Mouse (Mus musculus) cerebellum, postnatal 36 days (tissue): ENCODE results near the gene Sptbn1.
A peak's percentile ranks its signal among the peaks of the same experiment; 100 is the strongest.

Experiments
- DNase-seq, 2 experiments: peaks; one replicate each; pipeline ENCODE4 v3.0.0; 2021 to 2022; ENCODE audit warnings: mixed read lengths in 2 of 2

The Sptbn1 gene

DNA sequence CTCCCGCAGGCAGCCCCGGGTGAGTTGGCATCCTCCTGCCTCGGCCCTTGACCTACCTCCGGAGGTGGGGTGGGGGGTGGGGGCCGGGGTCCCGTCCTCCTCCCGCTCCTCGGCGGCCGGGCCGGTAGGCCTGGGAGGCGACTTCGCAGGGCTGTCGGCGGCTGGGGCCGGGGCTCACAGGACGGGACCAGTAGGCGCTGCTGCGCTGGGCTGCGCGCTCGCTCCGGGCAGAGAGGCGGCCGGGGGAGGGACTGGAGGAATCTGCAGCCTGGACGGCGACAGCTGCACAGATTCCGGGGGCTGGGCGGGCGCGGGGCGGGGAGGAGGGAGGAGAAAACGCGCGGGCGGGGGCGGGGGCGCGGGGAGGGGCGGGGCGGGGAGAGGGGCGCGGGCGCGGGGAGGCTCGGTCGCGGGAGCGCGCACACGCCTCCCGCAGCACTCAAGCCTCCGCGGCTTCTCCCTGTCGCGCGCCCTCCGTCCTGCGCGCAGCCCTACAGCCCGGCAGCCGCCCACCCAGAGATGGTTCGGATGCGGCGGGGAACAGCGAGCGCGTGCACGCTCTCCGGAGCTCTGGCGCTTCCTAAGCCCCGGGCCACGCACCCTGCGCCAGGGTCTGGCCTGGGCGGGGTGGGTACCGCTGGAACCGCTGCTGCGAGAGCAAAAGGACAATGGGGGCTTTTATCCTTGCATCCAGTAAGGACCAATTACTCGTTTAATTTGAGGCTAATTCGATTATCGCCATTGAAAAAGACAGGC, at the start of gene Sptbn1:
TSS of gene Sptbn1 (minus strand) at position 284 of the 756 bp plus-strand sequence.
- peak; percentile 71 to 81 for DNase-seq

DNA sequence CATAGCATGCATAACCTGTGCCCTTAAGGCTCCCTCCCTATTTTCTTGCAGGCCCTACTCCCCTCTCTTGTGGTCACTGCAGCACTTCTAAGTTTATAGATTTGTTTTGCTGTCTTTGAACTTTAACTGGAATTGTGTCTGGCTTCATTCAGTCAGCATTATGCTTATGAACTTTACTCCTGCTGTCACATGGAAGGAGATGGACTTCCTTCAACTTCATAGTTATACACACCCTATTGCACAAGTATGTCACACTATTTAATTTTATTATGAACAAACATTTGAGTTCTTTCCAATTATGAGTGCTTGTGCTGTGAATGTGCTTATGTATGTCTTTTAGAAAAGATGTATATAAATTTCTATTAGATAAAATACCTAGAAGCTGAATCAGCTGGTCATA, 26.3 kb upstream of the Sptbn1 start:
- DNase-seq = no peak

DNA sequence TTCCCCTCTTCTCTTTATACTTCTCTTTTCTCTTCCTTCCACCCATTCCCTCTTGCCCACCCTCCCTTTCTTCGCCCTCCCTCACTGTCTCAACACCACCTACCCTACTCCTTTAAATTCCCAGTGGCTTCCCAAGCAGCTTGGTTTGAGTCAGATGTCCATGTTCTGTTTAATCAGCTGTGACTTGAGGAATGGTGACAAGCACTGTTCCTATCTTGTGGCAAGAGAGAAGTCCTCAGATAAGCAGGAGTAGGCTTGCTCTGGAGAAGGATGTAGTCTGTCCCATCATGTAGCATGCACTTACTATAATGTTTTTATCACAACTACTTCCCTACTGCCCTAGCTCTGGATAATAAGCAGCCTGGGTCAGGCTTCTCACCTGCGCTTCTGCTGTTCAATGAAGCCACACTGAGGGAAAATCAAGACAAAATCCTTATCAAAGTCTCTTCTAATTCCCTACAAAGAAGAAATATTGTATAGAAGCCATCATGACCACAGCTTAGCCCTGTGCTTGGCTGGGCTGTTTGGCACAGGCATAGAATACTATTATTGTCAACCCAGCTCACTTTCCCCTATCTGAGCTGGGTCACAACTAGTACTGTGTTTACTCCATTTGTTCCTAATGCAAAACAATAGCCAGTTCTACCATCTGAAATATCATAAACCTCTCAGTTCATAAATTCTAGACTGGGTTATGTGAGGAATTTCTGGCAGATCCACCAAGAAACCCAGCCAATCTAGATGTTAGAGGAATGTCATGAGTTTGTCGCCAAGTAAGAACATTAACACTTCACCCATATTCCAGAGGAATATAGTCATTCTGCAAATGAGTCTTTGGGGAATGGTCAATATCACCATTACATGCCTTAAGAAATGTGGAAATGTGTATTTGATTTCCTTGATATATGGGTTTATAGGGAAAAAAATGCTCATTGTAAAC, 24.5 kb upstream of the Sptbn1 start:
- DNase-seq = no peak

DNA sequence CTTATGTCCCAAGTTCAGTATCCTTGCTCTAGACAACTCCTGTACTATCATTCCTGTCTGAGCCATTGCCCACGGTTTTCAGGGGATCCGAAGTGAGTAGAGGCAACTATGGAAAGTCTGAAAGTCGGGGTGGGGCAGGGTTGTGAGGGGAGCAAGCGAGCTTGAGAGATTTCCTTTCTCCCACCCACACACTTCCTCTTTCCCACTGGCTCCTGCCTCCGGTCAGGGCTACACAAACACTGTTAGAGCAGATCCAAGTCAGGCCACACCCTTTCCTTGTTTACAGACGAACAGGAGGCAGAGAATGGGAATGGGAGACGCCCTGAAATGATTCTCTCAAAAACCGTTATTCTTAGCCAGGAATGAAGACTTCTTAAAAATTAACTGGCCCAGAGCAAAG, 23.2 kb upstream of the Sptbn1 start:
- DNase-seq = no peak

DNA sequence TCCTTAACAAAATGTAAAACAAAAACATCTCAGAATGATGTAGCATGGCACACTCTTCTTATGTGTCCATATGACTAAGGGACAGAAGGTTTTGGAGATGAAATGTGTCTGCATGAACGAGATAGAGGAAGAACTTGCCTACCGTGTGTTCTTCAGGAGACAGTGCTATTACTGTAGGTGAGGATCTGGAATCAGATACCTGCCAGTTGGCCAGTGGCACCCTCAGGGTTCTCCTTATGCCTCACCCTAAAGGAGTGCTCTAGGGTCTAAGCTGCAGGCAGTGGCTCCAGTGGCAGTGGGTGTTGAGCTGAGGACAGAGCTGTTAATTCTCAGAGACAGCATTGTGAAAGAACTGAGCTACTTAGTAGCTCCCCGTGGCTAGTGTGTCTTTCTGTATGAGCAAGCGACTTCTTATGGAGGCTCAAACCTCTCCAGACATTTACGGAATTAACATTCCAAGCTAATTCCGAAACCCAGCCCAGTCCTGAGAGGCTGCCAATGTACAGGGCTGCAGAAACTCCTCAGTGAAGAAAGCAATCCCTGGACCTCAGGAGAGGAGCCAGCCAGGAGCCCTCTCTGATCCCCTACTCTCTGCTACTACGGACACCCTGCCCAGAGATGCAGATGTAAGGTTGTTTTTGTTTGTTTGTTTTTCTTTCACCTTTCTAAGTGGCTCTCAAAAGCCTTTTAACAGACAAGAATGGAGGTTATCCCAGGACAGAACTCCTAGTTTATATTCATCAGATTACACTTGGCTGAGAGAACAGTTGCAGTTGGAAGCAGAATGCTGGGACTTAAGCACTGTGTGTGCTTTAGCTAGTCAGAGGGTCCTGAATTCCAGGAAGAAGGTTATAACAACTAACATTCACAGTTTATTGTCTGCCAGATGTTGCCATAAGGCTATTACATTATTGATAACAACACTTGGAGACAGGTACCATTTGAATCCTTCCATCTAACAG, 21.8 kb upstream of the Sptbn1 start:
- peak in 1 of 2 experiments; percentile 10 for DNase-seq

DNA sequence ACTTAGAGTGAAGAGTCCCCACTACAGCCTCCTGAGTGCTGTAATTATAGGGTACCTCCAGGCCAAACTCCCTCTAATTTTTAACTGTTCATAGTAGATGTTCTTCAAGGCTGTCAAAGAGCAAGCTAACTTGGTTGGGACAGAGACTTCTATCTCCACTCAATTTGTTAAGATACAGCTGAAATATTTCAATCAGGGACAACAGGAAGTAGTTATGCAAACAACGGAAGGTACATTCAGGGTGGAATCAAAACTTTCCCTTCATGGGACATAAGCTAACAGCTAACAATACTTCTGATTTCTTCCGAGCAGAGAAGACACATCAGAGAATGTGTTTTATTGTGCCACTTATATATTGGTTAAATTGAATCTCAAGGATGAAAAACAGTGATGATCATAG, 20.1 kb upstream of the Sptbn1 start:
- DNase-seq = no peak

DNA sequence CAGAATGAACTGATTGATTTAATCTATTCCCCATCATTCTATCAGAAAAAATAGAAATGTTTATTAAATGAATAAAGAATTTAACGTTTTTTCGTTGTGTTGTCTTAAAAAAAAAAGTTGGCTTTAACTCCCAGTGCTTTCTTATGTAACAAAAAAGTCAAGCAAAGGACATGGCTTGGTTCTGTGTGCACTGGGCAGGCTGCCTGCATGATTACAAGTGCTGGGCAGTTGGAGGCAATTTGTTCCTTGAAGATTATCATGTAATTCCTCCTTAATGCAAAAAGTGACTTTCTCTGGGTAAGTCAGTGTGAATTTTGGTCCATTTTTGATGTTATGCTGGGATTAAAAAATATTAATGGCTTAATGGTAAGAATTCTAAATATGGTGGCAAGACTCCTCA, 15.7 kb upstream of the Sptbn1 start:
- DNase-seq = no peak

DNA sequence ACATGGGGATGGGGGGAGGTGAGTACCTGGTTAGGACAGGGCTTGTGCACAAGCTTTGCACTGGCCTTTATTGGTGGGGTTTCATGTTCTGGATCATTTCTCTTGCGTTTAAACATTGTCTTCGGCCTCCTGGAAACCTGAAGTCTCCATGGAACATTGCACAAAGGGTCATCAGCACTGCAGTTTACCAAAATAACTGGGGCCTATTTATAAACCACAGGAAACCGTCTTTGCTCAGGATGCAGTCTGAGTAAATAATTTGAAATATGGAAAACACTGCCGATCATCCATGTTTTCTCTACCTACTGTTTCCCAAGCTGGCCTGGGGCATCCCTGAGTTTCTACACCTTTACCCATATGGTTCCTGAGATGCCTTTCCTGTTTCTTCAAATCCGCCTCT, 13.1 kb upstream of the Sptbn1 start:
- DNase-seq = no peak

DNA sequence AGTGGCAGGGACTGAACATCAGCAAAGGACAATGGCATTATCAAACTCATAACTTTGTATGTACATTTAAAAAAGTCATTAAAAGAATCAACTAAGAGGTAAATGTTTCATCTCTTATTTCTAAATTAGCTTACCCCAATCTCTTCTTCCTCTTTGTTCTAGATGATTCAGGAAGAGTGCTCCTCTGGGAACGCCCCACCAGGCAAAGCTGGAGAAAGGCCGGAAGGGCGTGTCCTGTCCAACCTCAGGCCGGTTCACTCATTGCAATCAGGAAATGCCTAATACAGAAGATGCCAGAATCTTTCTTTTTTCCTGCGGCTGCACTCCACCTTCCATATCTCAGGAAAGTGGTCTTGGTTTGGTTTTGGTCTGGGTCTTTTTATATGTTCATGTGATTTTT, 11.3 kb upstream of the Sptbn1 start:
- DNase-seq = no peak

DNA sequence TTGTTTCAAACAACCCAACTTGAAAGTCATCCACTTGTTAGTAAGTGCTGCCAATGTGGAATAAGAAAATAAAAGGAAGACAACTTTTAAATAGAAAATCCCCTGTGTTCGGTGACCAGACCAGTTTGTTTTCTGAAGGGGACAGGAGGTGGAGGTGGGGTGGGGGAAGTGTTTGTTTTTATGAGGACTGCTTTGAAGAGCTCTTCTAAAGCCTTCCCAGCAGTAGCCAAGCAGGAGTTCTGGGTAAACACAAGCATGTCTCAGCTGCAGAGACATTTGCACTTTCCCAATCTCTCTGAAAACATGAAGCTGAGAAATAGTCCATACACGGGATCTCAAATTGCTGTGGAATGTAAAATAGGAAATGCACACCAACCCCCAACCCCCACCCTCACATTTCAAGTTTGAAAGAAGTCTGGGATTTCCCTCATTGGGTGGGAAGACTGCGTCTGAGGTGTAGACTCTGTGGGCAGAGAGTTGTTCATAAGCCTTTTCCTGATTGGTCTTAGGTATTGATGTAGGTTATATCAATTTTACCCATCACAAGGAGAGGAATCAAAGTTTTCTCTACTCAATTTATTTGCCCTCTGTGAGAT, 7.6 kb upstream of the Sptbn1 start:
- no peak for DNase-seq

DNA sequence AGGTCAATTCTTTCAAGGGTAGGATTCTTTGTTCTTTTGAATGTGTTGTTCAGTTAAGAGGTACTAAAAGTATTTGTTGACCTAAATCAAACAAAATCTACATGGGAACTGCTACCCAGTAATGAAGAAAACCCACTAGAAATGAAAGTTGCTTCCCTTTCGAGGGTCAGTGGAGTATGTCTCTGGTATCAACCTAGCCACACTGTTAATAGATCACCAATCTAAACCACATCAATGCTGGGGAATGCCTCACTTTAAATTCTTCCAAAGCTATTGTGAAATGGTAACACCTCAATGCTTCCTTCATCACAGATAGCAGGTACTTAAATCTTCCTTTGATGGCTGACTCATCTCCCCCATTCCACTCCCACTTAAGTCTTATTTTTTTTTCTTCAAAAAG, 1.5 kb upstream of the Sptbn1 start:
- no peak for DNase-seq

DNA sequence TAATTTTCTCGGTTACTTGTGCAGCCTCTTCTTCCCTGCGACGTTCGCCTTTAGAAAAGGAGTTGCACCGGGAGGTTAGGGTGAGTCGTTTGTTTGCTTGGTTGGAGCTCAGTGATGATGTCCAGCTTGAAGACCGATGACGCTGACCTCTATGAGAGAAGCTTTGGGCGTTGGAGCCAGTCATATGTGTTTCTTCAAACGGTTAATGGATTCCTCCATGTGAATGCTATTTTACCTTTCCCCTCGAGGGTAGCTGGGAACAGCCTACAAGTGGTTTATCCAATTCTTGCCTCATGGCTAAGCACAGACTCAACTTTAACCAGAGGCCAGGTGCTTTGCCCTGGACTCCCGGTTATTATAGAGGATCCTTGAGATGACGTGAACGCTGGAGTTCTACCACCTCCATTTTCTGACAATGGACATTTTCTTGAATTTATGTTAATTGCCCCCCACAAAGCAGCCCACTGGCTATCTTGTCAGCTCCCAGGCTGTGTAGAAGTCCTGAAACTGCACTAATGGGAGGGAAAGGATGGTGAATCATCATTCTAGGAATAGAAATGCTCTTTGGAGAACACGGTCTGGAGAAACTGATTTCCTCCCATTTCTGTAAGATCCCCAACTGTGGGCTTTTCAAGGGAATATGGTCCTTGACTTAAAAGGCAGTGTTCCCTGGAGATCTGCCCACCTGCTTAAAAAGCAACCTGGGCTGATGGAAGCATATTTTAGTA, 837 bp upstream of the Sptbn1 start:
- DNase-seq = no peak

DNA sequence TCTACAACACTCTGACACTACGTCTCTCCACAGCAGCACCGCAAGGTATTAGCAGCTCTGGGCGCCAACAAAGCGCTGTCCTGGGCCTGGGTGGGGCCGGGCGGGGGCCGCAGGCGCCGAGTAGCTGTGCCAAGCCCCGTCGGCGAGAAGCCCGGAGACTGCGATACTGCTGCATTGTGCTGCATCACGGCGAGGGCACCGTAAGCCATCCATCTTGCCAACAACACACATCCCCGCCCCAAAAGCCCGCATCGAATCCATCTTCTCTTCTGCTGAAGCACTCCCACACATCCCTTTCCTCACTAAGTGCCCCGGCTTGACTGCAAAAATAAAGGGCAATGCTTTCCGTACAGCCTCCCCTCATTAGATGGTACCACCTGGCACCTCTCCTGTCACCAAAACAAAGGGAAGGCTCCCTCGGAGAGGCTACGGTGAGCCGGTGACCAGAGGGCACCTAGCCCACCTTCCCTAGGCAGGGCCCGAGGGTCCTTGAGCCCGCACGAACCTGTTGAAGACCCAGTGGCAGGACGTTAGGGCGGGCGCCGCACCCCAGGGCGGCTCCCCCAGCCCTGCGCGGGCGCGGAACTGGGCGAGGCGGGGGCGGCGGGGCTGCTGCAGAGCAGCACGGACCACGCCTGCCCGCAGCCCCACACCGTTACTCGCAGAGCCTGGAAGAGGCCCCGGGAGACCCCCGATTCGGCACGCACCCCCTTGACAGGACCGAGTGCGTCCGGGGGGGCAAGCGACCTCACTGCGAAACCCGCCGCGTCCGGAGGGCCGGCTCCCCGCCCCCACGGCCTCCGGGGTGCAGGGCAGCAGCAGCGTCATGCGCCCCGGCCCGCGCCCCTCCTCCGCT, 711 bp downstream of the Sptbn1 start:
- peak; percentile 72 to 73 for DNase-seq

DNA sequence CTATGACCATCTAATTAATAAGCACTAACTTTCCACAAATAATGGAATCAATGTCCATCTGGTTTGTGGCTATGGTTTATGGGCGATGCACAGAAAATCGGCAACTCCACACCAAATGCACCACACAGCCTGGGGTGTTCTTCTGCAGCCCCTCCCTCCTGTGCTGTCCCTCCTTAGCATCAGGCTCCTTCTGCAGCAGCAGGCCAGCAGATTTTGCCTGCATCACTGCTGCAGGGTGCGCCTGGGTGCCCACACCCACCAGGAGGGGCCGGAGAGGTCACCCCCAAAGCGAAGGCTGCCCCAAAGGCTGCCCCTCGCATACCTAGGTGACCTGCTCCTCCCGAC, 1.3 kb downstream of the Sptbn1 start:
- no peak for DNase-seq

DNA sequence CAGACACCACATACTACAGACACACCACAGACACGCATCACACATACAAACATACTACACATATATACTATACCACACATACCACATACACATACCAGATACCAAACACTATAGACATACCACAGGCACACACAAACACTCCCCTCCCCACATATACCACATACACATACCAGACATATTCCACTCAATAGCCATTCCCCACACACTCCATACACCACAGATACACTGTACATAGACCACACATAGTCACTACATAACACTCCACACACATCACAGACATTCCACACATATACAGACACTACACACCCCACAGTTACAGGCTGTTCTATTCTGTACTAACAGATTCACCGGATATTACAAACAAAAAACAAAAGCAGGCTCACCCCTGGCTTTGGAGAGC, 2.3 kb downstream of the Sptbn1 start:
- no peak for DNase-seq

DNA sequence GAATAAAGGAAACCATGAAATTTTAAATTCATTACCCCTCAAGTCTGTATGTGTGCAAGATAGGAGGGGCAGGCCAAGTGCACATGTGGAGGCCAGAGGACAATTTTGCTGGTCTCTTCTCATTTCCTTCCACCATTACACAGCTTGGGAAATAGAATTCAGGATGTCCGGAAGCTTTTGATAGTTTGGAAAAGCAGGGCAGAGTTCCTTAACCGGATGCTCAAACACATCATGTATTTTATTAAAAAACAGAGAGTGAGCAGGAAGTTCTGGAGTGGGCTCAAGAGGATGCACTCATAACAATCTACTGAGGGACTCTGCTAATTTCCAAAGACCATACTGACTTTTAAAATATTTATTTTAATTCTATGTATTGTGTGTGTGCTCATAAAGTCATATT, 4.3 kb downstream of the Sptbn1 start:
- no peak for DNase-seq

DNA sequence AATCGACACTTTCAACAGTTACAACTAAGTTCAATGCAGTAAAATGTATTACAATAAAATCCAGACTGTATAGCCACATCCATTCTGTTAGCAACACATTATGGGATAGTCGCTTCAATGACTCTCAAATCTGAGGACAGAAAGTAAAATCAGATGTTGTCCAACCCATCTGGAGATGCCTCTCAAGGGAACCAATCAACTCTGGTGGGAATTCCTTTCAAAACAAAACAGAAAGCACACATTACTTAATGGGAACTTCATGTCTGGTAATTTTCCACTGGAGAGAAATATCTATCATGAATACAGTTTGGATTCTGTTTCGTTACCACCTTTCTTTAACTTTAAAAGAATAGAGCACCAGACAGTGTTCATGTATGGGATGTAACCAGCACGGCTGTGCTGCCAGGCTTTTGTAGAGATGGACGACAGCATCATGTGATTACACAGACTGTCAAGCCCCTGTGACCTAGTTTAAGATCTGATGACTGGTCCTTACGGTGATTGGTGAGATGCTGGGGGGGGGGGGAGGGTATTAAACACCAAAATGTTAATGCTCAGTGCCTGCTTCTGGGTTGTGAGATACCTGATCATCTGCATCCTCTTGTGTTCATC, 9.1 kb downstream of the Sptbn1 start:
- DNase-seq = no peak

DNA sequence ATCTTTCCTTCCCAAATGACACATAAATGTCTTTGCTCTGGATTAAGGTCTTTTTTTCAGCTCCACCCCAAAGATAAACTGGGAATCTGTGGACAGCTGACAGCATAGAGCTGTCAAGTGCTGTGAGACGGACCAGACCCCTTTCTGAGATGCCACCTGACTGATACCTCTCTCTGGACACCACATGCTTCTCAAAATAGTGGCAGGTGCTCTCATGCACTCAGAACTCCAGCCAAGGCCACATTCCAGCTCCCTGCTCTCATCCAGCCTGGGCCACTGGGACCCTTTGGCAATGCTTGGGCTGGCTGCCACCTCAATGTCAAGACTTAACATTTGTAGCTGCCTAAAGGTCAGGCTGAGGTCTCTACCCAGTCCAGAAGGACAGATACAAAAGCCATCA, 10.2 kb downstream of the Sptbn1 start:
- DNase-seq = peak; percentile 47 to 53

DNA sequence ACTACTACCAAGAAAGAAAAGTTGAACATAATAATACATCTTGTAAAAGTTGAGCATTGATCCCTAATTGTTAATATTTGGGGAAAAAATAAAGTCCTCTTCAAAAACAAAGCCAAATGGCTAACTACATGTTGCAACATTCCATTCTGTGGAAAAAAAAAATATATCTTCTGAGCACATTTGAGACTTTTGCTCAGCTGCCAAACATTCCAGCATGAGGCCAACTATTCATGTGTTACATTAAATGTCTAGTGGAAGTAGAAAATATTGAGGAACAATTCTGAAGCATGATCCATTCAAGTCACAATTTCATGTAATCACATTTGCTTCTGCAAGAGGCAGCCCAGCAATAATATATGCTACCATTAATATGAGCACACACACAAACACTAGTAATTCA, 10.9 kb downstream of the Sptbn1 start:
- DNase-seq = no peak

DNA sequence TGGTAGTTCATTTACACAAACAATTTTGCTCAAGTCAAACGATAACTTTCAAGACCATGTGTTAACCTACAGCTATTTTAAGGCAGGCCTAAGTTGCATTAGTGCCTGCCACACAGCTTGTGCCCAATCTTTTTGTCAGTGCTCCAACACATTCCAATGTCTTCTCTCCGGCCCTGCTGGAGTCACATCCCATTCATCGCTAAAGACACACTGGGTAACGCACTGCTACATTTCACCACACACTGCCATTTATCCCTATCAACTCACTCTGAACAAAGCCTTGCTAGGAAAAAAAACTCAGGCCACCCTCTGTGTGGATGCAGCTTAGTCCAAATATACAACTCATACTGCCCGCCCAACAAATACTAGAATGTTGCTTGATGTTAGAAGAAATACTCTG, 11.5 kb downstream of the Sptbn1 start:
- DNase-seq = no peak
